Mouse (Mus musculus): ENCODE data around the gene Dlg2.

GRCm38 (mm10) chr7:90460330-90460729 lies 16.1 kb upstream of the Dlg2 start:
- TF ChIP-seq CTCF (IDR thresholded peaks at IDR 0.05; ENCODE audit: borderline replicate concordance, insufficient read depth, low read depth, low read length) (no peak), POLR2A (IDR thresholded peaks at IDR 0.05; ENCODE audit: borderline replicate concordance, insufficient read depth, low read length) (no peak)
